ENCODE assay signal across 10 mouse cellular contexts in the genomic region with DNA sequence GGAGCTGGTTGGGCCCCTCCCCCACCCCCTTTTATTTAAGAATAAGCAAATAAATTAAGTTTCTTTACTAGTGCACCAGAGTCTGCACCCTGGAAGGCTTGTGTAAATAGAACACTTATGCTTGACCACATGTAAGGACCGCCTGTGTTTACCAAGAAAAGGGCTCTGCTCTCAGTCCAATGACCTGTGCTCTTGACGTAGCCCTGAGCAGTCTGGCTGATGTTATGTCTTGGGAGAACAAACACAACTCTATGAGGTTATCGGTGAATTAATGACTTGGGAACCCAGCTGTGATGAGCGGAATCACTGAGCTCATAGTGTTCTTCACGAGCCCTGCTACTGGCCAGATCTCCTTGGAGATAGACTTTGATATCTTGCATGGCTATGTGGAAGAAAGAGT. TPM values are rescaled to one million over a fixed set of nuclear protein-coding genes. Genes with fewer than 3 reads are reported as not detected.
A peak's percentile ranks its signal among the peaks of the same experiment; 100 is the strongest.
DNase-seq lines count a peak whose midpoint lies in the region; ATAC-seq and TF ChIP-seq lines count a peak whose summit lies in the region.
"Had no signal": no experiment of that assay in that cellular context is flagged by ENCODE, and none has a peak within 500 bp of the region (broad histone marks: within the 10 kb centered on the region; RNA-seq: fewer than 3 reads in every experiment).

No protein-coding gene starts in this region.

- no peak overlapping the region for H3K4me3 ChIP-seq in kidney, embryonic 14.5 days (ENCODE audit: low read length)
- no peak overlapping the region for H3K4me3 ChIP-seq in hindbrain, postnatal 0 days (ENCODE audit: low read length)
- H3K4me3 ChIP-seq: neural tube, embryonic 12.5 days had no signal

- no peak overlapping the region for H3K27ac ChIP-seq in kidney, embryonic 14.5 days (ENCODE audit: low read depth, low read length)
- peak overlapping the region; percentile 74 for H3K27ac ChIP-seq in hindbrain, postnatal 0 days
- H3K27ac ChIP-seq: neural tube, embryonic 12.5 days had no signal

- peak; percentile 40; the same call in 1 of the 2 replicates for ATAC-seq in kidney, embryonic 14.5 days (ENCODE audit: low FRiP score, low TSS enrichment)
- no peak for ATAC-seq in hindbrain, postnatal 0 days
- ATAC-seq in erythroblast, adult 5-6 weeks (replicated peaks; ENCODE audit: low FRiP score, poor library complexity, severe bottlenecking), result no peak

- 38% methylated on average over 5 of the region's 5 CpGs for WGBS in kidney, embryonic 14.5 days
- WGBS in hindbrain, postnatal 0 days, result 32% methylated on average over 5 of the region's 5 CpGs

- H3K9me3 ChIP-seq in kidney, embryonic 14.5 days (ENCODE audit: control insufficient read depth, low read length), result no peaks in the 10 kb centered on the region
- no peaks in the 10 kb centered on the region for H3K9me3 ChIP-seq in hindbrain, postnatal 0 days (ENCODE audit: low read length)
- H3K9me3 ChIP-seq: neural tube, embryonic 12.5 days had no signal

- no peak for TF ChIP-seq CTCF in hindbrain, postnatal 0 days (IDR thresholded peaks at IDR 0.05; ENCODE audit: low read depth)

- H3K27me3 ChIP-seq in kidney, embryonic 14.5 days (ENCODE audit: control insufficient read depth, insufficient read depth, low read length), result peaks cover 19% of the 10 kb centered on the region
- H3K27me3 ChIP-seq in hindbrain, postnatal 0 days (ENCODE audit: insufficient read depth, low read length), result no peaks in the 10 kb centered on the region

- H3K4me1 ChIP-seq in kidney, embryonic 14.5 days (ENCODE audit: control insufficient read depth, insufficient read depth, low read length), result peaks cover 9% of the 10 kb centered on the region
- peaks cover 8% of the 10 kb centered on the region; the same call in 1 of the 2 replicates for H3K4me1 ChIP-seq in hindbrain, postnatal 0 days (ENCODE audit: insufficient read depth, low read length)

- H3K36me3 ChIP-seq in kidney, embryonic 14.5 days (ENCODE audit: control insufficient read depth, insufficient read depth, low read length), result no peaks in the 10 kb centered on the region
- H3K36me3 ChIP-seq in hindbrain, postnatal 0 days (ENCODE audit: insufficient read depth, low read length), result no peaks in the 10 kb centered on the region
- H3K36me3 ChIP-seq: neural tube, embryonic 12.5 days had no signal

- H3K9ac ChIP-seq in kidney, embryonic 14.5 days (ENCODE audit: low read depth, low read length), result no peak overlapping the region
- no peak overlapping the region for H3K9ac ChIP-seq in hindbrain, postnatal 0 days (replicated peaks; ENCODE audit: low read length)
- H3K9ac ChIP-seq: neural tube, embryonic 12.5 days had no signal

- H3K4me2 ChIP-seq in kidney, embryonic 14.5 days (replicated peaks; ENCODE audit: low read depth, low read length), result no peak overlapping the region
- peak overlapping the region; percentile 65 for H3K4me2 ChIP-seq in hindbrain, postnatal 0 days (ENCODE audit: low read depth, low read length)
- H3K4me2 ChIP-seq: neural tube, embryonic 12.5 days had no signal

- peak; percentile 12 for DNase-seq in embryo, embryonic 10 days (ENCODE audit: low spot score)
- DNase-seq in embryo, embryonic 9.5 days (ENCODE audit: extremely low spot score), result no peak
- no peak for DNase-seq in kidney, postnatal 25 days
- peak; percentile 56 for DNase-seq in hindbrain, postnatal 0 days (ENCODE audit: low spot score)
- peak; percentile 59 for DNase-seq in lung, postnatal 25 days (ENCODE audit: low spot score)
- no peak for DNase-seq in spleen, postnatal 14 days (ENCODE audit: low spot score in 2 of 2)
- DNase-seq: cerebellum, adult 2 months had no signal

RNA-seq across cellular contexts. Expression of gene Ramp1, which starts 1.6 kb away (rescaled TPM):
- polyA plus RNA-seq in kidney, embryonic 14.5 days (2014; fragmentation: Nextera tagmentation; extraction: Ambion mirVana), result 1.1 and 1.2 TPM in 2 replicates
- 44.1 and 48.4 TPM in 2 replicates for total RNA-seq in hindbrain, postnatal 0 days (2014; rRNA removed)
- polyA plus RNA-seq in hindbrain, postnatal 0 days (2015; fragmentation: Nextera tagmentation; extraction: Ambion mirVana), result 44.7 and 46.8 TPM in 2 replicates
- 25.9 and 28.2 TPM in 2 replicates for total RNA-seq in erythroblast, adult 5-6 weeks (2015; ENCODE audit: low replicate concordance)
- total RNA-seq in erythroblast, adult 5-6 weeks (2017; ENCODE audit: low replicate concordance), result 15.9 and 17.1 TPM in 2 replicates

RNA-seq across cellular contexts. Expression of gene Rbm44, which starts 36.4 kb away (rescaled TPM):
- polyA plus RNA-seq in kidney, embryonic 14.5 days (2014; fragmentation: Nextera tagmentation; extraction: Ambion mirVana), result 0.97 and 1.0 TPM in 2 replicates
- not detected in 2 replicates for total RNA-seq in hindbrain, postnatal 0 days (2014; rRNA removed)
- 0.11 and 0.25 TPM in 2 replicates for polyA plus RNA-seq in hindbrain, postnatal 0 days (2015; fragmentation: Nextera tagmentation; extraction: Ambion mirVana)
- 0.58 and 8.4 TPM in 2 replicates for total RNA-seq in erythroblast, adult 5-6 weeks (2015; ENCODE audit: low replicate concordance)
- total RNA-seq in erythroblast, adult 5-6 weeks (2017; ENCODE audit: low replicate concordance), result 0.70 and 4.1 TPM in 2 replicates

Comparison
In these comparisons a context has a peak if more than half of its experiments do, and no peak if none do; other contexts are left out.
1. DNase-seq: peak in embryo, embryonic 10 days (single experiment), hindbrain, postnatal 0 days (single experiment) and lung, postnatal 25 days (single experiment); none in embryo, embryonic 9.5 days (single experiment), kidney, postnatal 25 days (0 of 2) and spleen, postnatal 14 days (0 of 2).